Mouse (Mus musculus) adrenal gland, postnatal 14 days (tissue): ENCODE measurements around the gene Lig4. TPM values are rescaled to one million over a fixed set of nuclear protein-coding genes. Genes with fewer than 3 reads are reported as not detected.

Experiments used
- DNase-seq: peaks from one replicate; pipeline ENCODE4 v3.0.0; 2021; ENCODE audit warnings: mixed read lengths
- total RNA-seq: library from RNA; stranded (reverse); gene quantifications from 2 replicates; pipeline ENCODE4 v1.2.3, GENCODE M21; 2021

Gene Lig4
- total RNA-seq, 1 experiment from 2014 or later: 6.1 TPM

DNA sequence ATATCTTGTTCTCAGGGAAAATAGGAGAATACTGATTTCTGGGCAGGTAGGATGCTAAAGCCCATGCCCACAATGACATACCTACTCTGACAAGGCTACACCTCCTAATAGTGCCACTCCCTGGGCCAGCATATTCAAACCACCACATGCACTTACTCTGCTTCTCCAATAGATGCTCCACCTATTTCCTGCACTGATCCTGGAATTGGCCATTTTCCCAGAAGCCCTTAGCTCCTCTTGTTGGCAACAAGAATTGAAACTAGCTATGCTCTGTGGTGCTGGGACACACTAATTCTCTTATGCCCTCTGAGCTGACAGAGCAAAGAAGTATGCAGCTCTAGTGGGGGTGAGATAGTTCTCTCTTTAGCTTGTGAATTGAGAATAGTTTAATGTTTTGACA is 44.8 kb downstream of the Lig4 start:
- no peak for DNase-seq

DNA sequence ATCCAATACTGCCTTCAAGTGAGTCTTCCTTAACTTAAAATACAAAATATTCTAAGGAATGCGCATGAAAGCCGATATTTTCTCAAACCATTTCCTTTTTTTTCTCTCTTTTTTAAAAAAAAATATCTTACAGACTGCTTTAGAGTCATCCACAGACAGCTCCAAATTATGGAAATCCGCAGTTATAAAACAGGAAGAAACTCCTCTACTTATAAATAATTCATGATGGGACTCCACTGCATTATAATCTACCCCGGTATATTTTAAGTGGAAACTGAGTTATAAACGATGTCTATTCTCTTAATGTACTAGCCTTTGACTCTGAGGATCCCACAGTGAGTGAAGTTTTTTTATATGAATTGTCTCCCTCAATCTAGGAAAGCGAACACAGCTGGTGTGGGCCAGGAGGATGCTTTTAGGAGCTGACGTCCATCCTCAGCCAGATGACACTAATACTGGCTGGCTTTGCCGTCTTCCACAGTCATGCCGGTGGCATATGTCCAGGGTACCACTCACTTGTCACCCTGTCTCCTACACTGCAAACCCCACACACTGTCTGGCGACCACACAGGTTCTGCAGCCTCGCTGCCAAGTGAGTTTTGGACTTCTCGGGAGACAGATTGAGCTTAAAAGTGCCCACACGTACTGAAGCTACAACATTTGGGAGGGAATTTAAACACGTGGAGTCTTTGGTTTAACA is 47.6 kb downstream of the Lig4 start:
- DNase-seq: no peak

Other genes starting within 250 kb of the Lig4 start
- gene Fam155a, start 206.5 kb downstream of the Lig4 start, total RNA-seq: 7.4 and 9.3 TPM in 2 replicates
- not detected in 2 replicates for gene Gm10217, start 113.4 kb downstream of the Lig4 start, total RNA-seq
- gene Abhd13, start within 50 bp of the Lig4 start, total RNA-seq: 19.2 and 20.7 TPM in 2 replicates
- 2.3 and 3.5 TPM in 2 replicates for gene Tnfsf13b, start 28.8 kb upstream of the Lig4 start, total RNA-seq
- gene Myo16, start 176.2 kb upstream of the Lig4 start, total RNA-seq: 0.53 TPM in 1 of 2 replicates, not detected in the other